Mouse (Mus musculus) ES-E14 (cell line): ENCODE measurements around the gene Cdc6. TPM values are rescaled to one million over a fixed set of nuclear protein-coding genes. Genes with fewer than 3 reads are reported as not detected.

Source experiments
- DNase-seq: peaks from one replicate; pipeline ENCODE4 v3.0.0-alpha.2; 2013; ENCODE audit warnings: low read depth, low spot score
- H3K27ac ChIP-seq: 2 replicates; pipeline ENCODE4 v1.5.1; 2012; ENCODE audit warnings: low read depth, mild to moderate bottlenecking, low read length, moderate library complexity, mixed read lengths; ENCODE audit not compliant: poor library complexity, insufficient read depth, severe bottlenecking
- H3K36me3 ChIP-seq: 2 replicates; pipeline ENCODE4 v1.6.1; 2012; ENCODE audit warnings: mild to moderate bottlenecking, low read length, moderate library complexity, mixed read lengths; ENCODE audit not compliant: control insufficient read depth, poor library complexity, insufficient read depth, severe bottlenecking
- H3K4me1 ChIP-seq, 2 experiments: fragments of 150-350 bp in 1 of 2; sonication (generic) in 1 of 2; 2 replicates each; pipeline ENCODE4 v1.6.1; 2012; ENCODE audit warnings: low read length in 2 of 2, mild to moderate bottlenecking in 1 of 2, mixed read lengths in 1 of 2; ENCODE audit not compliant: control insufficient read depth in 2 of 2, insufficient read depth in 2 of 2, poor library complexity in 1 of 2
- H3K4me3 ChIP-seq, 2 experiments: fragments of 150-350 bp in 1 of 2; sonication (generic) in 1 of 2; 2 replicates each; pipeline ENCODE4 v1.5.1; 2012; ENCODE audit warnings: low read length in 2 of 2, low read depth in 1 of 2, mild to moderate bottlenecking in 1 of 2, mixed read lengths in 1 of 2; ENCODE audit not compliant: insufficient read depth in 1 of 2, poor library complexity in 1 of 2, severe bottlenecking in 1 of 2
- H3K9ac ChIP-seq: 2 replicates; pipeline ENCODE4 v1.6.1; 2012; ENCODE audit warnings: low read depth, mild to moderate bottlenecking, low read length, mixed read lengths; ENCODE audit not compliant: poor library complexity, insufficient read depth, severe bottlenecking
- H3K9me3 ChIP-seq: fragments of 150-350 bp; sonication (generic); 2 replicates; pipeline ENCODE4 v1.6.1; 2012; ENCODE audit warnings: low read depth, mild to moderate bottlenecking, low read length; ENCODE audit not compliant: control insufficient read depth, insufficient read depth
- CHD2 ChIP-seq: IDR thresholded peaks from 2 replicates; pipeline ENCODE4 v1.6.1; 2014; ENCODE audit warnings: mild to moderate bottlenecking, low read depth, low read length, inconsistent platforms
- HCFC1 ChIP-seq: IDR thresholded peaks from 2 replicates; pipeline ENCODE4 v1.6.1; 2012; ENCODE audit warnings: low read length, inconsistent platforms, borderline replicate concordance; ENCODE audit not compliant: insufficient read depth
- MAFK ChIP-seq: IDR thresholded peaks from 2 replicates; pipeline ENCODE4 v1.6.1; 2014; ENCODE audit warnings: mild to moderate bottlenecking, low read depth, low read length, inconsistent platforms; ENCODE audit not compliant: insufficient read depth
- ZC3H11A ChIP-seq: IDR thresholded peaks from 2 replicates; pipeline ENCODE4 v1.6.1; 2012; ENCODE audit warnings: low read depth, mild to moderate bottlenecking, inconsistent platforms, low read length, borderline replicate concordance
- ZNF384 ChIP-seq: IDR thresholded peaks from 2 replicates; pipeline ENCODE4 v1.6.1; 2012; ENCODE audit warnings: low read depth, low read length, inconsistent platforms
- in situ Hi-C, 2 experiments: fragments of 600-800 bp; cut with MboI; formaldehyde crosslinking; loops; one replicate each; pipeline ENCODE4 v1.15.1; 2025; ENCODE audit warnings: low sequenced_read_pairs in 2 of 2, inconsistent platforms in 1 of 2; ENCODE audit not compliant: unreplicated experiment in 2 of 2
- total RNA-seq: library from RNA; depleted of rRNA; stranded (reverse); fragments of 300-350 nt; gene quantifications from 2 replicates; pipeline ENCODE4 v1.2.3, GENCODE M21; 2012; rRNA removed

The Cdc6 gene
- total RNA-seq, 1 experiment: 51.3 TPM

DNA sequence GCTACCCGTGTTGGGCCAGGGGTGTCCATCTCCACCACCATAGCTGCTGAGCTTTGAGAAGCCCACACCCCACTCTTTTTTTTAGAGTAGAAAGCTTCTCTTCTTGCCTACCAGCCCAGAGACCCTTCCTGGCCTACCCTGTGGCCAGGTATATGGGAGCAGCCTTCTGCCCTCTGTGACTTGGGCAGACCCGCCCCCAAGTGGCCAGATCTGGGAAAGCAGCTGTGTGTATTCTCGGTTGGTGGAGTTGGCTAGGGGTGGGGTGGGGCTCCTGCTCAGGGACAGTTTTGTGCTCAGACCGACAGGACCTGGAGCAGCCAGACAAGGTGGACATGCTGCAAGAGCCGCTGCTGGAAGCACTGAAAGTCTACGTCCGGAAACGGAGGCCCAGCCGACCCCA, 64.6 kb downstream of the Cdc6 start:
- DNase-seq: no peak
- Histone ChIP-seq H3K36me3 (peaks cover 54% of the 10 kb centered on the region), H3K9ac (no peak overlapping the region), H3K9me3 (no peaks in the 10 kb centered on the region), H3K27ac (no peak overlapping the region), H3K4me3 (no peak overlapping the region), H3K4me1 (peaks cover 10 to 28% of the 10 kb centered on the region in 2 experiments; a peak in 3 of 4 replicates)
- in situ Hi-C loops: loop anchor here (5.0 kb wide), 2 partner anchors 45 to 55 kb away; partner anchors contain the start of gene Rara (in 1 of the 2)
- TF ChIP-seq ZNF384: no peak
- peak; percentile 79; the same call in 1 of the 2 replicates for TF ChIP-seq ZC3H11A

DNA sequence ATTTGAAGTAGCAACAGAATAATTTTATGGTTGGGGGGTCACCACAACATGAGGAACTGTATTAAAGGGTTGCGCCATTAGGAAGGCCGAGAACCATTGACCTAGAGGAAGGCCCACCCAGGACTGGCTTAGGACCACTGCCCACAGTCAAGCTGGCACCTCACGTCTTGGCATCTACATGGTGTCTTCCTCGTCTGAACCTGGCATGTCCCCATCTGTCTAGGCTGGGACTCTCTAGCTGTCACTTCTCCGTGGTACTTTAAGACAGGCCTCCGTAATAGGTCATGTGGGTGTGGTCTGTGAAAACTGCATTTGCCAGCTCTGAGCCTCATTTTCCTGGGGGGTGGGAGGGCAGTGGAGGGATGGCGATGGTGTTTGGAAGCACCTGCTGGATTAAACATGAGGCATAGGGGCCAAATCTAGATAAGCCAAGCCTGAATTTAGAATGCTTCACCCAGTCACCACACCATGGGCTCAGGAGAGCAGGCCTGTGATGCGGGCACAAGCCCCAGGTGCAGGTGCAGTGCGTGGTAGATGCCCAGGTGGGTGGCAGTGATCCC, 65.3 kb downstream of the Cdc6 start:
- TF ChIP-seq ZNF384 (no peak), CHD2 (no peak), ZC3H11A (no peak), MAFK (no peak), HCFC1 (no peak)
- H3K4me1 ChIP-seq: peaks cover 6 to 26% of the 10 kb centered on the region in 2 experiments; a peak in 3 of 4 replicates

More for the DNA sequence above, 65.3 kb downstream of the Cdc6 start:
- Histone ChIP-seq H3K36me3 (peaks cover 52% of the 10 kb centered on the region), H3K27ac (no peak overlapping the region), H3K9me3 (no peaks in the 10 kb centered on the region), H3K4me3 (no peak overlapping the region), H3K9ac (no peak overlapping the region)
- in situ Hi-C loops: loop anchor here (5.0 kb wide), 2 partner anchors 46 to 56 kb away; partner anchors contain the start of gene Rara (in 1 of the 2)
- DNase-seq: no peak

Other genes starting within 250 kb of the Cdc6 start
- gene Gsdma, start 243.4 kb upstream of the Cdc6 start, total RNA-seq: 0.16 and 0.40 TPM in 2 replicates
- gene Psmd3, start 225.2 kb upstream of the Cdc6 start, total RNA-seq: 376 and 408 TPM in 2 replicates
- 0.18 TPM in 1 of 2 replicates, not detected in the other for gene Csf3, start 206.5 kb upstream of the Cdc6 start, total RNA-seq
- gene Med24, start 178.4 kb upstream of the Cdc6 start, total RNA-seq: 53.5 and 75.7 TPM in 2 replicates
- gene Thra, start 167.2 kb upstream of the Cdc6 start, total RNA-seq: 7.7 and 9.0 TPM in 2 replicates
- gene Nr1d1, start 132.5 kb upstream of the Cdc6 start, total RNA-seq: 2.9 and 3.3 TPM in 2 replicates
- gene Msl1, start 112.3 kb upstream of the Cdc6 start, total RNA-seq: 18.3 and 27.1 TPM in 2 replicates
- 11.7 and 14.6 TPM in 2 replicates for gene Casc3, start 102.9 kb upstream of the Cdc6 start, total RNA-seq
- 0.98 and 1.4 TPM in 2 replicates for gene Rapgefl1, start 71.0 kb upstream of the Cdc6 start, total RNA-seq
- 4.7 and 5.8 TPM in 2 replicates for gene Wipf2, start 44.2 kb upstream of the Cdc6 start, total RNA-seq
- gene Rara, start 20.0 kb downstream of the Cdc6 start, total RNA-seq: 25.8 and 30.1 TPM in 2 replicates
- 0.27 and 1.7 TPM in 2 replicates for gene Gjd3, start 75.2 kb downstream of the Cdc6 start, total RNA-seq
- gene Top2a, start 116.4 kb downstream of the Cdc6 start, total RNA-seq: 353 and 381 TPM in 2 replicates
- 31.5 and 38.8 TPM in 2 replicates for gene Igfbp4, start 133.4 kb downstream of the Cdc6 start, total RNA-seq
- 1.1 and 1.2 TPM in 2 replicates for gene Tns4, start 181.5 kb downstream of the Cdc6 start, total RNA-seq
- gene Ccr7, start 247.3 kb downstream of the Cdc6 start, total RNA-seq: 0.58 and 1.4 TPM in 2 replicates